Mouse (Mus musculus) layer of hippocampus, postnatal 25 days (tissue): ENCODE measurements around the gene 4930595D18Rik. TPM values are rescaled to one million over a fixed set of nuclear protein-coding genes. Genes with fewer than 3 reads are reported as not detected.

Source experiments
- DNase-seq, 2 experiments: peaks; one replicate each; pipeline ENCODE4 v3.0.0; 2022; ENCODE audit warnings: mixed read lengths in 2 of 2, low spot score in 1 of 2; ENCODE audit errors: extremely low spot score in 1 of 2
- total RNA-seq, 2 experiments: library from RNA; stranded (reverse); gene quantifications; 2 replicates each; pipeline ENCODE4 v1.2.3; 2021

Gene 4930595D18Rik
- total RNA-seq, 2 experiments from 2014 or later: not detected

GRCm38 (mm10) chr12:111165831-111166591 is 18.3 kb downstream of the 4930595D18Rik start, which contains the start of gene Traf3:
Gene Traf3, plus strand, starts transcription at chr12:111166370.
- DNase-seq: no peak

GRCm38 (mm10) chr12:111165146-111165812 is 19.0 kb downstream of the 4930595D18Rik start:
- DNase-seq: no peak

- DNase-seq: peak; percentile 60 to 77
Observed at GRCm38 (mm10) chr12:111164310-111164751, 20.0 kb downstream of the 4930595D18Rik start.

- DNase-seq: peak in 1 of 2 experiments; percentile 34
Observed at GRCm38 (mm10) chr12:111162312-111163061, 21.8 kb downstream of the 4930595D18Rik start.

GRCm38 (mm10) chr12:111161943-111162311 is 22.4 kb downstream of the 4930595D18Rik start:
- DNase-seq: no peak

GRCm38 (mm10) chr12:111160871-111161270 is 23.4 kb downstream of the 4930595D18Rik start:
- no peak for DNase-seq

- DNase-seq: no peak
Observed at GRCm38 (mm10) chr12:111159659-111160428, 24.4 kb downstream of the 4930595D18Rik start.

GRCm38 (mm10) chr12:111155756-111156155 is 28.5 kb downstream of the 4930595D18Rik start:
- DNase-seq: no peak

- no peak for DNase-seq
Observed at GRCm38 (mm10) chr12:111154641-111155040, 29.6 kb downstream of the 4930595D18Rik start.

- no peak for DNase-seq
Observed at GRCm38 (mm10) chr12:111153946-111154345, 30.3 kb downstream of the 4930595D18Rik start.

GRCm38 (mm10) chr12:111152981-111153710 is 31.1 kb downstream of the 4930595D18Rik start:
- DNase-seq: no peak

- DNase-seq: no peak
Observed at GRCm38 (mm10) chr12:111152579-111152978, 31.7 kb downstream of the 4930595D18Rik start.

GRCm38 (mm10) chr12:111151422-111152156 is 32.7 kb downstream of the 4930595D18Rik start:
- DNase-seq: no peak

- DNase-seq: no peak
Observed at GRCm38 (mm10) chr12:111150236-111150596, 34.1 kb downstream of the 4930595D18Rik start.

GRCm38 (mm10) chr12:111149495-111150235 is 34.6 kb downstream of the 4930595D18Rik start:
- no peak for DNase-seq

- DNase-seq: peak; percentile 53 to 62
Observed at GRCm38 (mm10) chr12:111145269-111145668, 39.0 kb downstream of the 4930595D18Rik start.

GRCm38 (mm10) chr12:111144598-111144997 is 39.7 kb downstream of the 4930595D18Rik start:
- no peak for DNase-seq

- DNase-seq: no peak
Observed at GRCm38 (mm10) chr12:111143509-111144063, 40.7 kb downstream of the 4930595D18Rik start.
